Mouse (Mus musculus): ENCODE data around the gene Tnip2.

Gene Tnip2

DNA sequence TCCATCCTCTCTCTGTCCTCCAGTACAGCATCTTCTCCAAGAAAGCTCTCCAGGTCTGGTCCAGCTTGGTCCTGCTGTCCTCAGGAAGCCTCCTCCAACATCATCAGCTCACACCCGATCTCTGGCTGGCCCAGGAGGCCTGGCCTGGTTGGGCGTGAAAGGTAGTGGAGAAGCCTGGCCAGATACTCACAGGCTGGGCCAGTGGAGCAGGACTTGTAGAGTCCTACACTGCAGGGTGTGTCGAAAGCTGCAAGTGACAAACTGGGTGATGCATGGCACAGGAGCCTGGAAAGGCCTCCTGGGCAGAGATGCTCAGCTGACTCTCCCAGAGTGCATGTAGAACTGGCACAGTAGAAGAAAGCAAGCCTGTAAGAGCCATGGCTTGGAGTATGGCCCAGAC is 7.5 kb upstream of the Tnip2 start:
- peak; percentile 16 for DNase-seq

- peak; percentile 82 for DNase-seq
These were observed 6.8 kb upstream of the Tnip2 start for GRCm38 (mm10) chr5:34520458-34521209.

- no peak for DNase-seq
These were observed 5.7 kb upstream of the Tnip2 start for GRCm38 (mm10) chr5:34519389-34519910.

DNA sequence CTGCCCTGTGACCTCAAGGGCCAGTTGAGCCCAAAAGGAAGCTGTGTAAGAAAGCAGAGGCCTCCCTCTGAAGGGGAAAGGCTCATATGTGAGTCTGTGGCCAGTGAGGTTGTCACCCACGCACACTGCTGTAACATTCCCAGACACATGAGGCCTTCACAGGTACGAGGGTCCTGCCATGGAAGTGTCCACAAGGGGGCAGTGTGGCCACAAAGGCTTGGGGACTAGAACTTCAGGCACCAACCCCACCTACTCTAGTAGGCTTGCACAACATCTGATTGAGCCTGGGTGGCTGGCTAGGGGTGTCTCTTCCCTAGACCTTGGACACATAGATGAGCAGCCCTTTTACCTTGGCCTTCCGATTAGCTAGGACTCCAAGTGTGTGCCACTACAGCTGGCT is 4.1 kb upstream of the Tnip2 start:
- DNase-seq: peak; percentile 91

- DNase-seq: no peak
These were observed 1.3 kb upstream of the Tnip2 start for GRCm38 (mm10) chr5:34515096-34515495.

DNA sequence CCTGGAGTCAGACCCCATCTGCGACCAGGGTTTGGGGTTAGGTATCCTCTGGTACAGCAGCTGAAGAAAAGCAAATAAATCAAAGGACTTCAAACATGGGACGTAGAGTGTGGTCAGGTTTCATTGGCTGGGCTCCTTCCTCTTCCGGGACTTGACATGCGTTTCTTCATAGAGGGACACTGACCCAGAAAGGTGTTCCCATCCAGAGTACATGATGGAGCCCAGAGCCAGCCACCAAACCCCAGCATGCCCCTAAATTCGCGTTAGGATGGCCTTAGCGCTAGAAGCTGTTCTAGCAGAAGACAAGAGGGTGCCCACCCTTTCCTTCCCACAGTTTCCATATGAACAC is 401 bp upstream of the Tnip2 start:
- DNase-seq: no peak

DNA sequence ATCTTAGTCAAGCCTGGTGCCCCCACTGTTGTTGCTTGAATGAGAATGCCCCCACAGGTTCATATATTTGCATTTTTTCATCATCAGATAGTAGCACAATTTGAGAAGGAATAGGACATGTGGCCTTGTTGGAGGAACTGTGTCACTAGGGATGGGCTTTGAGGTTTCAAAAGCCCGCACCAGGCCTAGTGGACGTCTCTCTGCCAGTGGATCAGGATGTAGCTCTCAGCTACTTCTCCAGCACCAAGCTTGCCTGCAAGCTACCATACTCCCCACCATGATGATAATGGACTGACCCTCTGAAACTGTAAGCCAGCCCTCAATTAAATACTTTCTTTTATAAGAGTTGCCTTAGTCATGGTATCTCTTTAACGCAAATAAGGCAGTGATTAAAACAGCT is 1.3 kb downstream of the Tnip2 start:
- no peak for DNase-seq

DNA sequence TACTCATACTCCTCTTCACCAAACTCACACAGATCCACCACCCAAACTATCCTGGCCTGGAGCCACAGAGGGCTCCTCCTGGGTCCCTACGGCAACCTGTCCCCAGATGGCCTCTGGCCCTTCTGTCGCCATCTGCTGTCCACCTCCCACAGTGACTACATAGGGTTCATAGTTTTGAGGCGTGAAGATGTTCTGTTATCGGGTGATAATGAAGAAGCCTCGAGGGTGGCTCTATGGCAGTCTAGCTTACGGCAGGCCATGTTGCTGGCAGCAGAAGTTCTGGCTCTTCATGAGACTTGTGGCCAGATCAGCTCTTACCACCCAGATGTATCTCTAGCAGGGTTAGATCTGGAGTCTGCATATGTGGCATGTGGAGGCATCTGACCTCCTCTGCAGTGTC is 11.0 kb downstream of the Tnip2 start:
- no peak for DNase-seq

- no peak for DNase-seq
These were observed 11.4 kb downstream of the Tnip2 start for GRCm38 (mm10) chr5:34502411-34502810.

DNA sequence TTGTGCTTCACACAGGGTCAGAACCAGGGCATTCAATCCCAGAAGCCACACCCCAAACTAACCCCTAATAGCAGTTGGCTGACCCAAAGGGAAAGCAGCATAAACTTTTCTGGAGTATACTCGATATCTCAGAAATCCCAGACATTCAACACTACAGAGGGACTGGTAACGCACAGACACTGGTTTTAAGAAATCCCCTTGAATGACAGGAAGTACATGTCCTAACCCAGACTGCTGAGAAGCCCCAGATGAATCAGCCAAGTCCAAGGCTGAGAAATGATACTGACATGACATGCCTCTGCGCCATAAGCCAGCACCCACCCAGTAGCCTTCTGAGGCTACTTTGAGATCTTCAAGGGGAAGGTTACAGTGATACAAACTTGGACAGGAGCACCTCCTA is 12.2 kb downstream of the Tnip2 start:
- no peak for DNase-seq

GRCm38 (mm10) chr5:34500886-34501285 is 12.9 kb downstream of the Tnip2 start:
- no peak for DNase-seq

DNA sequence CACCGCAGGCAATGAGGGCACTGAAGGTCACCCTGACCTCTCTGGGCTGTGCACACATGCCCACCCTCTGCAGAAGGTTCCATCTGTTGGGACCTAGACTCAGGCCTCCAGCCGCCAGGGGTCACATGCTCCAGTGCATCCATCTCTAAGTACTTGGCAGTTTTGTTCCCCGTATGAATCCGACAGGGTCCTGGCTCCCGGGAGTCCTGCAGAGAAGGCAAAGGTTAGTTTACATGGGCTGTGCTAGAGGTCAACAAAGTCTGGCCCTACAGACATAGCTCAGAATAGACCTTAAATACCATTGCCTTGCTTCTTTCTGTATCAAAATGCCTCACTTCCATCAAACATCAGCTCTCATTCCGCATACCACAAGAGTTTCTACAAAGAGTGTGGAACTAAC is 17.0 kb downstream of the Tnip2 start:
- no peak for DNase-seq

- no peak for DNase-seq
These were observed 24.4 kb downstream of the Tnip2 start for GRCm38 (mm10) chr5:34489418-34489787.

DNA sequence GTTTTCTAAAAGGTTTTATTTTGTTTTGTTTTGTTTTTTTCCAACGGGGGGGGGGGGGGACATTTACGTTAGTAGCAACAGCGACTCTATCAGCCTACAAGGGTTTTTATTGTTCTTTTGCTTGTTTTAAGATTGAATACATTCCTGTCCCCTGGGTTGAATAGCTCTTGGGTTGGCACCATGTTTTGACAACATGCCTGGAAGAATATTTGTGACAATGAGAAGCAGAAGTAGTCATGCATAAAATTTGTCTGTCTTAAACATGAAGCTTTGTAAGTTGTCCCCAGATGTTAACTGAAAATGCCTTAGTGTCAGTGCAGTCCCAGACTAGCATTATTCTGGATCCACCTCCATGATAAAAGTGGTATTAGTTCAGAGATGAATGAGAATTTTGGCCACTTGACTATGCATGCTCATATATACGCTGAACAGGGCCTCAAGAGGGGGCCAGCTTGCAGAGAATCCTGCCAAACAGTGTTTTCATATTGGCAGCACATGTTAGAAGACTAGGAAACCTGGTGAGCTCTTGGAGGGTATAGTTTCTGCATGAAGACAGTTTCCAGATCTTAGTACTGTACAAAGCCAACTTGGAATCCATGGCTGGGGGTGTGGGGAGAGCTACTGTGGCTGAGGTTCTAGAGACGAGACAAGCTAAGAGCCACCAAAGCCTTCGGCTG is 24.9 kb downstream of the Tnip2 start:
- DNase-seq: no peak

DNA sequence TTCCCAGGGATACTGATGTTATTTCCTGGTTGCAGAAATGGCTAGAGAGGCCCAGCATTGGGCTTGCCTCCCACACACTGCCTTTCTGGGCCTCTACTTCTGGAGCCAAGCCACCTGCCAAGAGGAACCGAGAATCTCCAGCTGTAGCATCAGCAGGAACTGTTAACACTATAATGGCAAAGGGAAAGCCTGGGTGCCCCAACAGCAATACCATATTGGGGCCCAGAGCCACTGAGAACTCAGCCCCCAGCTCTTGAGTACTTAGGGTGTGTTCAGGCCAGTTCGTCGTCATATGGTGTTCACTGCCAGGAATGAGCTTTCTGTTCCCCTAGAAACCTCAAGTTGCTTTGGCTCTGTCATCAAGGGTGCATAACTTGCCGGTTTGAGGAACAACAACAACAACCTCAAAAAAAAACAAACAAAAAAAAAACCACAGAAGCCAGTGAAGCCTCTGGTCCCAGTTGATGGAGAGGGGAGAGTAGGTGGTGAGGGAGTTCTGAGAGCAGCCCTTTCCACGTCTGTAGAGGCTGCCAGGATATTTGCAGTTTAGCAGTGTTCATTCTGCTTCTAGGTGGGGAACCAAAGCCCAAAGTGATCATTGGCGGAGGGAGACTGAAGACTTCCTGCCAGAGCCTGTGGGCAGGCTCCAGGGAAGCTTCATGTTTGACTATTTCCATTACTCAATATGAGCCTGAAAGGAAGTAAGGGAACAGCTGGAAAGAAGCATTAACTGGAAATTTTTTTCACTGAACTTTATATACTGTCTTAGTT is 26.3 kb downstream of the Tnip2 start:
- DNase-seq: no peak

DNA sequence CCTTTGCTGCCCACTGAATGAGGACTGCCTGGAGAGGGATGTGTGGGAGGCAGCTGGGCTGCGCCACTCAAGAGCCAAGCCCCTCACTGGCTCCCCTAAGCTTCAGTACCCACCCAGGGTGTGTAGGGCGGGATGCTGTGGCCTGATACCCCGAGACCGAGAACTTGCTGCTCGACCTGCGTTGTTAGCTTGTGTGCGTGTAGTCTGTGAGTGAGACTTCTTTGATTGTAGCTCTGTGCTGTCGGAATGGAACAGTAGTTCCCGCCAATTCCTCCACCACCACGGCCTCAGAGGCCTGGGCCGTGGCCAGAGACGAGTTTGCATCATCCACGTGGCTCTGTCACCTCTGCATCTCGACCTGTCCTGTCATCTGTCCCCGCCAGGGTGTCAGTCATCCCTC is 28.1 kb downstream of the Tnip2 start:
- DNase-seq: no peak

- DNase-seq: no peak
These were observed 32.9 kb downstream of the Tnip2 start for GRCm38 (mm10) chr5:34480926-34481325.

DNA sequence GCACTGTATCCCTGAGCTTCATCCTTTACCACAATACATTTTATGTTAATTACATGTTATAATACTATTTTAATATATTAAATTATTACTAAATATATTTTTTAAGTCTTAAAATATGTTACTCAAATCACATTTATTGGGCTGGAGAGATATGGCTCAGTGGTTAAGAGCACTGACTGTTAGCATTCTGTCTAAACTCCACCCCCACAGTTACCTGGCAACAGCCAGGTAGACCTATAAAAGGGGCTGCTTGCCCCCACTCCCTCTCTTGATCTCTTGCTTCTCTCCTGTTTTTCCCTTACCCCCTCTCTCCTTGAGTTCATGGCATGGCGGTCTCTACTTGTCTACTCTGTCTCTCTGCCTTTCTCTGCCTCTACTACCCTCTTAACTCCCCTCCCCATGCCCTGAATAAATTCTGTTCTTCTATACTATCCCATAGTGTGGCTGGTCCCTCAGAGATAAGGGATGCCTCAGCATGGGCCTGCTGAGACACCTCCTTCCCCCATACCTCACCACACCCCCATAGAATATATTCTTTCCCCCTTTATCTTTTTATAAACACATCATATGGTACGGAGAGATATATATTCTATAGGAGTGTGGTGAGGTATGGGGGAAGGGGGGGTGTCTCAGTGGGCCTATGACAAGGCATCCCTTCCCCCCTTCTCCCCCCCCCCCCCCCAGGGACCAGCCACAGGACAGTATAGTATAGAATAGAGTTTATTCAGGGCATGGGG is 45.6 kb downstream of the Tnip2 start:
- no peak for DNase-seq

DNA sequence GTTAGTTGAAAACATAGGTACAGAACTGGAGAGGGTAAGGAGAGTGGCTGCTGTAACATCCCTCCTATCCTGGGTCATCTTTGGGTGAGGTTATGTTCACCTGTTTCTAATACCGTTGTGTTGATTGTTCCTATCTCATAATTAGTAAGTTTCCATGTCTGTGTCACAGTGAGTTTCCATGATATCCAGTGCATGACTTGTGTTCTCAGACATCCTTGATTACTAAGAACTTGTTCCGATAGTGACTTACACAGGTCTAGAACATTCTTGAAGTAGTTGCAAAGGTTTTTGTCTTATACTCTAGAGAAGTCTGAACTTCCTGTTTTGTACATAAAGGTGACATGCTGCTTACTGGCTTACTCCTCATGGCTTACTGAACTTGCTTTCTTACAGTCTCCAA is 47.1 kb downstream of the Tnip2 start:
- no peak for DNase-seq

DNA sequence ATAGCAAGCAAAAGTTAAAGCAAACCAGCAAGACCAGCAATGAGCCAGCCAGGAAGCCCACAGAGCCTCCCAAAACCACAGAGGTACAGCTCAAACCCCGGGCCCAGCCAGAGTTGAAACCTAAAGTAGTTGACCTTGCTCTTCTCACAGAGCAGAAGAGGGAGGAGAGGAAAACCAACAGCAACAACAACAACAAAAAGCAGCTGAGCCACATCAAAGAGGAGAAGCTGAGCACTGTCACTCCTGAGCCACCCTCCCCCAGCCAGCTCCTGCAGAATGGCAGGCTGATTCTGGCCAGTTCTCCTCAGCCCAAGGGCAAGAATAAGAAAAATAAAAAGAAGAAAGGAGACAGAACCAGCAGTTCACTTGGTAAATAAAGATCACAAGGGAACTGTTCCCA is 47.7 kb downstream of the Tnip2 start:
- DNase-seq: peak; percentile 53

DNA sequence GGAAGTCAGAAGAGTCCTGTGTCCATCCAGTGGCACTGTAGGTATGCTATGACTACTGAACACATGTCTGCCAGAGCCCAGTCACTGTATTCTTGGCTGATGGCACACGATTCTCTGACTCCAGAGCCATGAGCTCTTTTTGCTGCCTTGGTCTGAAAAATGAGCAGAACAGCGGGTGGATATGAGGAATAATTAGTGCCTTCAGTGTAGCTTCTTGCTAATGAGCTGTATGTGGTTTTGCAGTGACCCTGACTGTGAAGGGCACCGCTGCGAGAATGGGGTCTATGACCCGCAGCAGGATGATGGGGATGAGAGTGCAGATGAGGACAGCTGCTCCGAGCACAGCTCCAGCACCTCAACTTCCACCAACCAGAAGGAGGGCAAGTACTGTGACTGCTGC is 52.0 kb downstream of the Tnip2 start:
- no peak for DNase-seq

- DNase-seq: no peak
These were observed 52.5 kb downstream of the Tnip2 start for GRCm38 (mm10) chr5:34461294-34461693.

DNA sequence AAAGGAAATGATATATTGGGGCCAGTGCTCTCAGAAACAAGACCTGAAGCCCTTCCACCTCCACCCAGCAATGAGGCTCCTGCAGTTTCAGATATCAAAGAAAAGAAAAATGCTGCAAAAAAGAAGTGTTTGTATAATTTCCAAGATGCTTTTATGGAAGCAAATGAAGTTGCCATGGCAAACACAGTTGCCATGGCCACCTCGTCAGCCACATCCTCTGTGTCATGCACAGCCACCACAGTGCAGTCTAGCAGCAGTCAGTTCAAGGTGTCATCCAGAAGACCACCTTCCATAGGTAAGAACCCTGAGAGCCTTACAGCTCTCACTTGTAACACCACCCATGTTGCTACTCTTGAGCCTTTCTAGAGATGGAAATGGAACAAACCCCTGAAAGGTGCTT is 54.8 kb downstream of the Tnip2 start:
- DNase-seq: no peak

Data from thymus, postnatal 14 days (tissue).